Mouse (Mus musculus) spleen, adult 2 months (tissue): ENCODE data around the gene Cct3. TPM values are rescaled to one million over a fixed set of nuclear protein-coding genes. Genes with fewer than 3 reads are reported as not detected.

Experiments used
- DNase-seq, 2 experiments: peaks; one replicate each; pipeline versions ENCODE4 v3.0.0 to v3.0.0-alpha.2; 2012 to 2021; ENCODE audit warnings: low spot score in 2 of 2, low read depth in 1 of 2
- H3K27ac ChIP-seq: fragments of 200-500 bp; 2 replicates; pipeline ENCODE4 v1.5.1; 2012; ENCODE audit warnings: low read length, inconsistent platforms; ENCODE audit not compliant: insufficient read depth
- H3K27me3 ChIP-seq: fragments of 200-500 bp; 2 replicates; pipeline ENCODE4 v1.6.1; 2012; ENCODE audit warnings: mild to moderate bottlenecking, moderate library complexity, low read length, inconsistent platforms; ENCODE audit not compliant: control insufficient read depth, insufficient read depth
- H3K36me3 ChIP-seq: fragments of 200-500 bp; 2 replicates; pipeline ENCODE4 v1.6.1; 2012; ENCODE audit warnings: mild to moderate bottlenecking, low read length, inconsistent platforms; ENCODE audit not compliant: control insufficient read depth, insufficient read depth
- H3K4me1 ChIP-seq: fragments of 200-500 bp; 2 replicates; pipeline ENCODE4 v1.6.1; 2011; ENCODE audit warnings: inconsistent platforms; ENCODE audit not compliant: control insufficient read depth, insufficient read depth, insufficient read length
- H3K4me3 ChIP-seq: fragments of 200-500 bp; 2 replicates; pipeline ENCODE4 v1.5.1; 2011; ENCODE audit warnings: mild to moderate bottlenecking, inconsistent platforms; ENCODE audit not compliant: insufficient read depth, insufficient read length; ENCODE audit errors: extremely low read depth
- CTCF ChIP-seq: fragments of 200-500 bp; IDR thresholded peaks from 2 replicates; pipeline ENCODE4 v1.5.1; 2011; ENCODE audit warnings: mild to moderate bottlenecking, inconsistent platforms; ENCODE audit not compliant: insufficient read depth, insufficient read length, insufficient replicate concordance; ENCODE audit errors: extremely low read depth
- POLR2A ChIP-seq: fragments of 200-500 bp; IDR thresholded peaks from 2 replicates; pipeline ENCODE4 v1.6.1; 2011; ENCODE audit warnings: low read depth, low read length, inconsistent platforms
- WGBS: fragments of 180-500 bp; shearing (Covaris S2); methylation state at CpG from one replicate; pipeline ENCODE4 v1.1.7; 2018; 5-methylcytosine and 5-hydroxymethylcytosine counted together
- polyA plus RNA-seq: library from polyadenylated mRNA; depleted of rRNA; stranded (reverse); fragments of >200 nt; gene quantifications from 2 replicates; pipeline ENCODE4 v1.2.3, GENCODE M21; 2012

The Cct3 gene
- polyA plus RNA-seq, 1 experiment = 77.4 TPM

GRCm38 (mm10) chr3:88331282-88331681 is 34.4 kb downstream of the Cct3 start:
- TF ChIP-seq POLR2A (no peak), CTCF (peak; percentile 74; the same call in 1 of the 2 replicates)
- Histone ChIP-seq H3K27me3 (no peaks in the 10 kb centered on the region), H3K27ac (no peak overlapping the region), H3K4me1 (peaks cover 2% of the 10 kb centered on the region; the same call in 1 of the 2 replicates), H3K4me3 (no peak overlapping the region), H3K36me3 (peaks cover 14% of the 10 kb centered on the region)
- whole genome bisulfite sequencing = 1% methylated on average over 2 of the region's 2 CpGs
- peak; percentile 39 to 53 for DNase-seq

- Histone ChIP-seq H3K27me3 (no peaks in the 10 kb centered on the region), H3K27ac (no peak overlapping the region), H3K36me3 (peaks cover 3% of the 10 kb centered on the region; the same call in 1 of the 2 replicates), H3K4me3 (no peak overlapping the region), H3K4me1 (peaks cover 6% of the 10 kb centered on the region; the same call in 1 of the 2 replicates)
- no peak for DNase-seq
- TF ChIP-seq POLR2A (no peak), CTCF (no peak)
- 90% methylated on average over 12 of the region's 12 CpGs for WGBS
Measured at GRCm38 (mm10) chr3:88334029-88334658, 37.2 kb downstream of the Cct3 start.

GRCm38 (mm10) chr3:88334902-88335435 is 38.1 kb downstream of the Cct3 start:
- peaks cover 6% of the 10 kb centered on the region; the same call in 1 of the 2 replicates for H3K4me1 ChIP-seq
- H3K36me3 ChIP-seq = no peaks in the 10 kb centered on the region
- no peak overlapping the region; the same call in 1 of the 2 replicates for H3K4me3 ChIP-seq
- WGBS = 20% methylated on average over 3 of the region's 3 CpGs
- DNase-seq = no peak
- no peak for TF ChIP-seq CTCF
- TF ChIP-seq POLR2A = no peak
- H3K27me3 ChIP-seq = no peaks in the 10 kb centered on the region
- 0 out of 2 replicates have a peak overlapping the region, but pooled peaks have one; percentile 89 for H3K27ac ChIP-seq

GRCm38 (mm10) chr3:88335436-88336053 is 38.6 kb downstream of the Cct3 start:
- no peak for TF ChIP-seq CTCF
- TF ChIP-seq POLR2A = no peak
- Histone ChIP-seq H3K27ac (peak overlapping the region; percentile 89), H3K4me1 (peaks cover 6% of the 10 kb centered on the region; the same call in 1 of the 2 replicates), H3K36me3 (no peaks in the 10 kb centered on the region), H3K4me3 (peak overlapping the region; percentile 95), H3K27me3 (no peaks in the 10 kb centered on the region)
- WGBS = under 1% methylated on average over 27 of the region's 27 CpGs
- no peak for DNase-seq

GRCm38 (mm10) chr3:88336058-88337013 is 39.4 kb downstream of the Cct3 start, which contains the start of the genes Tmem79 and Smg5:
Gene Tmem79, minus strand, starts transcription at chr3:88336148.
Gene Smg5, plus strand, starts transcription at chr3:88336260.
- 1% methylated on average over 61 of the region's 66 CpGs for whole genome bisulfite sequencing
- H3K4me3 ChIP-seq = peak within 1 kb of the TSS; percentile 95
- peaks cover 6% of the 10 kb centered on the region; the same call in 1 of the 2 replicates for H3K4me1 ChIP-seq

More at GRCm38 (mm10) chr3:88336058-88337013, 39.4 kb downstream of the Cct3 start, which contains the start of the genes Tmem79 and Smg5:
- TF ChIP-seq CTCF (no peak), POLR2A (peak; percentile 90)
- Histone ChIP-seq H3K27me3 (no peaks in the 10 kb centered on the region), H3K36me3 (no peaks in the 10 kb centered on the region), H3K27ac (peak within 1 kb of the TSS; percentile 95)
- peak; percentile 92 to 96 for DNase-seq
